Mouse (Mus musculus): ENCODE measurements around the gene Il16. TPM values are rescaled to one million over a fixed set of nuclear protein-coding genes. Genes with fewer than 3 reads are reported as not detected.

Gene Il16
- 0.93 and 1.3 TPM in 2 replicates for polyA plus RNA-seq (2015; fragmentation: Nextera tagmentation; extraction: Ambion mirVana)

DNA sequence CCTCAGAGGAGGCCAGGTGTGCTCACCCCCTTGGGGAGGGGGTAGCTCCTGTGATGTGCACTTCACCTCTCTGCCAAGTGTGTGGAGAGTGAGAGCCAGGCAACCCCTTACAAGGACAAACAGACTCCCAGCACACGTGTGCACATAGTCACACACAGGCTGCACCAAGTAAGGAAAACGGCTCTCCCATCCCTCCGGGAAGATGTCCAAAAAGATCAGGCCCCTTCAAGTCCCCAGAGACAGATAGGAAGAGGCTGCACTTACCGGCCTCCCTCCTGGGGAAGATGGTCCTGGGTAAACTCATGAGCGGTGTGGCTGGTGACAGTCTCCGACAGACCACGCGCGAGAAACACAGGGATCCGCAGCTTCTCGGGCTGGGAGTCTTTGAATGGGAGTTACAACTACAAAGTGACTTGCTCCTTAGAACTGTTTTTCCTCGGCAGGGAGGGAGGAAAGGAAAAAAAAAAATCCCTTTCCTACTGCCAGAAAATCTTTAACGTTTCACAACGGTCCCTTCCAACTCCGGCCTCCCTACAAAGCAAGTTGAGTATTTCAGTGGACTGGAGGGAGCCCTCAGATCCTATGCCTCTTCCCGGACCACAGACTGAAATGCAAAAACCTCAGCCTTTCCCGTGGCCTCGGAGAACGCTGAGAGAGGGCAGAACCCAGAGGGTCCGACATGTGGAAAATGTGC lies at the start of gene Il16:
Gene Il16, minus strand, starts transcription at position 314 of the 694 bp plus-strand sequence.
- no peak within 1 kb of the TSS for H3K4me3 ChIP-seq
- no peaks in the 10 kb centered on the region for H3K27me3 ChIP-seq (replicated peaks)
- H3K4me2 ChIP-seq = peak within 1 kb of the TSS; percentile 4; the same call in 1 of the 2 replicates
- peak; percentile 28; the same call in 1 of the 2 replicates for ATAC-seq (replicated peaks)
- 42% methylated on average over 20 of the region's 20 CpGs for WGBS
- H3K27ac ChIP-seq = no peak within 1 kb of the TSS
- H3K36me3 ChIP-seq (replicated peaks) = no peaks in the 10 kb centered on the region
- H3K9ac ChIP-seq = no peak within 1 kb of the TSS
- H3K4me1 ChIP-seq = peaks cover 7% of the 10 kb centered on the region; the same call in 1 of the 2 replicates
- H3K9me3 ChIP-seq = no peaks in the 10 kb centered on the region

DNA sequence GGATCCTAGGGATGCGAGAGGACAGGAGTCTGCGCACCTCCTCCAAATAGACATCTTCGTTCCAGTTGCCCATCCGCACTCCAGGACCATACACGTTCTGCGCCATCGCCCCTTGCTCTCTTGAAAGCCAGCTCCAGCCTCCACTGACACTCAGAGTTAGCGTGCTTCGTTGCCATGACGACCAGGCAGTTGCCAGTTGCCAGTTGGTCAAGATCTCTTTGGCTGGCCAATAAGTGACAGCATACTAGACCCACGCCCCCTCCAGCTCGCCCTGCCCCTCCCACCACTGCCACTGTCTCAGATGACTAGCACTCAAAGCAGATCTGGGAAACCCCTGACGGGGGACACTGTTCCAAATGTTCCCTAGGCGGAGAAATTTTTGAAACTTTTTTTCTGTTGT lies 49.2 kb upstream of the Il16 start, which contains the start of gene Cfap161:
Gene Cfap161, minus strand, starts transcription at position 176 of the 400 bp plus-strand sequence.
- peak within 1 kb of the TSS; percentile 43 for H3K4me2 ChIP-seq
- 0 out of 2 replicates have a peak within 1 kb of the TSS, but pooled peaks have one; percentile 11 for H3K4me3 ChIP-seq
- H3K27me3 ChIP-seq (replicated peaks) = no peaks in the 10 kb centered on the region
- H3K36me3 ChIP-seq (replicated peaks) = no peaks in the 10 kb centered on the region
- peak; percentile 95 for ATAC-seq (replicated peaks)
- peaks cover 6% of the 10 kb centered on the region; the same call in 1 of the 2 replicates for H3K4me1 ChIP-seq
- WGBS = 3% methylated on average over 14 of the region's 14 CpGs
- no peak within 1 kb of the TSS for H3K27ac ChIP-seq
- peak within 1 kb of the TSS; percentile 13; the same call in 1 of the 2 replicates for H3K9ac ChIP-seq
- H3K9me3 ChIP-seq = no peaks in the 10 kb centered on the region

DNA sequence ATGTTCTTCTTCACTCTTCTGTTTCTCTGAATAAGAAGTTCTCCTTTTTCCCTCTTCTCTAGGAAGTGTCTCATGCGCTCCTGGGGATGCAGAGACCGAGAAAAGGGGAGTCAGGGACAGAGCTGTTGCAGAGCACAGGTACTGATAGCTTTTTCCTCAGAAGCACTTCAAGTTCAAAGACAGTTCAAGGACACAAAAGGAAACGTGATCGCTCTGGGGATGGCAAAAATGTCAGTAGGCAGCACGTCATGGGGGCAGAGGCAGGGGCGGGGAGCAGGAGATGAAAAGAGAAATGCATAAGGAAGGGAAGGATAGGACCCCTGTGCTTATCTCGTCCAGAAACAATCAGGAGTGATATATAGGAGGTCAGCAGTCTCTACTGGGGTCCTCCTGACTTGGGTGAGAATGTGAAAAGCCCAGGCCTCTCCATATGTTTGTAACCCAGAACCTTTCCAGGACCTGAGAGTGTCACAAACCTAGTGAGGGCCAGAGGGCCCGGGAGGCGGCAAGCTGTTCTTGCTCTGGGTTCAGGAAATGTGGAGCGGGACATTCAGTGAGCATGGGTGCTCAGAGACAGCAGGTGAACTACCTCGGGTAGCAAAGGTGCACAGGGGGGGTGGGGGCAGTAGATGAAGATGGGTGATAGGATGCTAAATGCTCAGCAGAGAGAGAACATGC lies 48.6 kb upstream of the Il16 start:
- Histone ChIP-seq H3K27me3 (replicated peaks) (no peaks in the 10 kb centered on the region), H3K4me3 (0 out of 2 replicates have a peak overlapping the region, but pooled peaks have one; percentile 11), H3K9ac (peak overlapping the region; percentile 13; the same call in 1 of the 2 replicates), H3K9me3 (no peaks in the 10 kb centered on the region), H3K4me1 (peaks cover 6% of the 10 kb centered on the region; the same call in 1 of the 2 replicates), H3K36me3 (replicated peaks) (no peaks in the 10 kb centered on the region), H3K4me2 (peak overlapping the region; percentile 43), H3K27ac (no peak overlapping the region)
- WGBS = 42% methylated on average over 11 of the region's 11 CpGs
- peak; percentile 31 for ATAC-seq (replicated peaks)

DNA sequence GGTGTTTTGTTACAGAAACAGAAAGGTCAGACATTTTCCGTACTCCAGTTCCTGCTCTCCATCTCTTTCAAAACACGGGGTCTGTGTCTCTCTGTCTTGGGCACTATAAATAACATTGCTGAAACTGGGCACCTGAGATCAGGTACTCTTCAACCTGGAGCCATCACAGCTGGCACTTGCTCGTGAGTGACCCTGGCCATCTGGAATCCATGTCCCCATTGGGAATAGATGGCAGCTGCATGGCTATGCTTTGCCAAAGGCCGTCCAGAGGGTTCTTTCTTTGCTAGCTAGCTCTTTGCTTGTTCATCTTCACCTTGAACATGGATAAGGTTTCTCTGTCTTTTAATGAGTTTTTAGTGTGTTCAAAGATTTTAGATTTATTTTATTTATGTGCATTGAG lies 35.4 kb upstream of the Il16 start:
- H3K9ac ChIP-seq = no peak overlapping the region
- H3K4me2 ChIP-seq = no peak overlapping the region
- H3K27me3 ChIP-seq (replicated peaks) = no peaks in the 10 kb centered on the region
- no peaks in the 10 kb centered on the region for H3K36me3 ChIP-seq (replicated peaks)
- no peak for ATAC-seq (replicated peaks)
- no peaks in the 10 kb centered on the region for H3K4me1 ChIP-seq
- no peak overlapping the region for H3K4me3 ChIP-seq
- H3K9me3 ChIP-seq = no peaks in the 10 kb centered on the region
- no peak overlapping the region for H3K27ac ChIP-seq
- 87% methylated on average over 4 of the region's 4 CpGs for WGBS

DNA sequence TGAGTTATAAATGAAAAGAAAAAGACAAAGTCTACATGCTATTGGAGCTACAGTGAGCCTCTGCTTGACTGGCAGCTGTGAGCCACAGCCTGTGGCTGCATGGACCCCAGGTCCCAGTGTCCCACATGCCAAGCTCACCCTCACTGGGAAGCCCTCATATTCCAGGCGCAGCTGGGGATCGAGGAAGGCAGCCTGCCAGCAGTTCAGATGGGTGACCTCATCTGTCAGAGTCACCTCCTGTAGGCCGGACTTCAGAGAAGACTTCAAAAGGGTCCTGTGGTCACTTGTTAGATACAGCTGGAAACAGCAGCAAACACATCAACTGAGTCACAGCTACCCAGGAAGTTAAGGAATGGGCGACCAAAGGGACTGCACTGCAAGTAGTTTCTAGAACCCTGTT lies 34.5 kb upstream of the Il16 start:
- no peak overlapping the region for H3K27ac ChIP-seq
- no peak overlapping the region for H3K4me2 ChIP-seq
- no peak for ATAC-seq (replicated peaks)
- no peak overlapping the region for H3K4me3 ChIP-seq
- 84% methylated on average over 4 of the region's 4 CpGs for WGBS
- H3K36me3 ChIP-seq (replicated peaks) = no peaks in the 10 kb centered on the region
- no peaks in the 10 kb centered on the region for H3K9me3 ChIP-seq
- H3K9ac ChIP-seq = no peak overlapping the region
- no peaks in the 10 kb centered on the region for H3K27me3 ChIP-seq (replicated peaks)
- H3K4me1 ChIP-seq = no peaks in the 10 kb centered on the region

DNA sequence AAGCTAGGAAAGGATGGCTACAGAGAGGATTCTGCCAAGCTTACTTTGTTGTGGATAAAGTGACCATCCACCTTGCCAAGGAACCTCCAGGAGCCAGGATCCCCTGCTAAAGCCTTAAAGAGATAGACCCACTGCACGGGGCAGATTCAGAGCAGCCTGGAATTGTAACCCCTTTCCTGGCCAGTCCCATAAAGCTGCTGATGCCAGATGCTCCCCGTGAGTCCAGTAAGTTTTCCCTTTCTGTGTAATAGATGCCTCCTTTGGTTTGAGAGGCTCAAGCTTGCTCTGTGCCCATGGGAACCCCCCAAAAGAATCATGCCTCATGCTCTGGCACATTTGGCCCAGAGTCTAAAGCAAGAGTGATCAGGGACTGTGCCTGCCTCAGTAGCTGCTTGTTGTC lies 33.5 kb upstream of the Il16 start:
- Histone ChIP-seq H3K9ac (no peak overlapping the region), H3K27ac (no peak overlapping the region), H3K4me3 (no peak overlapping the region), H3K27me3 (replicated peaks) (no peaks in the 10 kb centered on the region), H3K9me3 (no peaks in the 10 kb centered on the region), H3K4me2 (no peak overlapping the region), H3K4me1 (no peaks in the 10 kb centered on the region), H3K36me3 (replicated peaks) (no peaks in the 10 kb centered on the region)
- 84% methylated on average over 2 of the region's 2 CpGs for WGBS
- no peak for ATAC-seq (replicated peaks)

DNA sequence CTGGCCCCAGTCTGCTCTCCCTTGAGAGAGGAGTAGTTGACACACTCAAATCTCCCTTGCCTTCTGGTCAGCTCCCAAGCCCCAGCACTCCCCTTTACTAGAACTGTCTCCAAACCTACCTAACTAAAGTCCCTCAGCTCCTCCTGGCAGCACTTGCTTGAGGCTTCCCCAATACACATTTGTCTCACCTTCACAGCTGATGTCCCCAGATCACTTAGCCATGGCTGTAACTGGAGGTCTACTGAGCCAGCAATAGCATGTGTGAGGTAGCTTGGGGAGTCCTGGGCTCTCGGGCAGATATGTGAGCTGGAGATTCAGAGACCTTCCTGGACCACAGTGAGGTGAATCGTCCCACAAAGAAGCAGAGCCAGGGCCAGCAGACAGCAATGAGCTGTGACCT lies 33.0 kb upstream of the Il16 start:
- Histone ChIP-seq H3K27ac (no peak overlapping the region), H3K4me2 (no peak overlapping the region), H3K4me1 (no peaks in the 10 kb centered on the region), H3K9me3 (no peaks in the 10 kb centered on the region), H3K4me3 (no peak overlapping the region), H3K27me3 (replicated peaks) (no peaks in the 10 kb centered on the region), H3K9ac (no peak overlapping the region), H3K36me3 (replicated peaks) (no peaks in the 10 kb centered on the region)
- no peak for ATAC-seq (replicated peaks)
- 85% methylated on average over 2 of the region's 2 CpGs for WGBS

DNA sequence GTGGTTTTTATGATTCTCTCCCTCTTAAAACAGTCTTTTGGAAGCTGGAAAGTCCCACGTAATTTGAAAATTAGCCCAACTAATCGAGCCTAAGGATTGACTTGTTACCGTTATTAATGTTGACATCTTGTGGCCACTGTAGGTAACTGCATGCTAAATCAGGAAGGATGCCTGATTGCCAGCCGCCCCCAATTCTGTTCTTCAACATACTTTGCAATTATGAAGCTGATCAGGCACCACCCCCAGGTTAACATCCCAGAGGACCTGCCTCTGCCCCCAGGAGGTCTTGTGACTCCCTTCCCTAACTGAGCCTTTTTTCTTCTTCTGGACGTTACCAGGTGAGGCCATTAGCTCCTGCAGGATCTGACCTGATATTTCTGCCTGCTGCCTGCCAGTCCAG lies 29.2 kb upstream of the Il16 start:
- Histone ChIP-seq H3K9ac (no peak overlapping the region), H3K27me3 (replicated peaks) (no peaks in the 10 kb centered on the region), H3K4me2 (no peak overlapping the region), H3K4me1 (no peaks in the 10 kb centered on the region), H3K27ac (no peak overlapping the region), H3K4me3 (no peak overlapping the region), H3K9me3 (no peaks in the 10 kb centered on the region), H3K36me3 (replicated peaks) (no peaks in the 10 kb centered on the region)
- ATAC-seq (replicated peaks) = no peak
- WGBS = 27% methylated on average over 5 of the region's 5 CpGs

DNA sequence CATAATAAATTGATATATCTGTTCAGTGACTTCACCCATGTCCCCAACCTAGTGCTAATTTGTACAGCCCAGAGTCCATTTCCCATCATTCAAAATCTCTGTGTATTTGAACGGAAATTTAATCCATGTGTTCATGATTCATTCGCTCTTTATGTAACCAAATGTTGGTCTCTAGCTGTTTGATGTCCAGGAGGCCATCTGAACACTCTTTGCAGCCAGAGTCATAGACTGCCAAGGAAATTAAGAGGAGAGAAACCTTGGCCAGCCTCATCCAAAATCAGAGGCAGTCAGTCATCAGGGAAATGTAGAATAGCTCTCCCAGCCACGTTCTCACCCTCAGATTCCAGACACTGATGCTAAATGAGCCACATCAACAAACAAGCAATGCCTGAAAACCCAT lies 18.1 kb upstream of the Il16 start:
- Histone ChIP-seq H3K4me1 (no peaks in the 10 kb centered on the region), H3K4me2 (no peak overlapping the region), H3K9me3 (no peaks in the 10 kb centered on the region), H3K4me3 (no peak overlapping the region), H3K27ac (no peak overlapping the region), H3K9ac (no peak overlapping the region), H3K36me3 (replicated peaks) (no peaks in the 10 kb centered on the region), H3K27me3 (replicated peaks) (no peaks in the 10 kb centered on the region)
- no peak for ATAC-seq (replicated peaks)
- WGBS = 81% methylated on average over 3 of the region's 3 CpGs

DNA sequence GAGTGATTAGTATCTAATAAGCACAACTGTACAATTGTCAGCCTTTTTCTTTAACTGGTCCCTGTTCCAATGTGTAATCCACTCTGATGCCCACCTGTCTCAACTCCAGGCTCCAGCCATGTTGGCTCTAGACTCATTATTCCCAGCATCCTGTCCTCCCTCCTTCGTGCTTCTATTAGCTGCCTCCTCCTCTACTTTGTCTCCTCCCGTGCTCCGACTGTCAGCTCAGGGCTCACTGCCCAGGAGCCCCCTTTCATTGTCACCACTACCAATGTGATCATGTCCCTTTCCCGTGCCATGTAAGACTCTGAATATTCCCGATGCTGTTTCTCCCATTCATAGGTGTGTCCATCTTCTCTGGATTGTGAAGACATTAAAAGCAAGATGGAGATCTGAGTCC lies 16.8 kb upstream of the Il16 start:
- no peak overlapping the region for H3K9ac ChIP-seq
- WGBS = 86% methylated on average over 5 of the region's 5 CpGs
- H3K4me3 ChIP-seq = no peak overlapping the region
- no peak overlapping the region for H3K27ac ChIP-seq
- no peaks in the 10 kb centered on the region for H3K4me1 ChIP-seq
- no peak overlapping the region for H3K4me2 ChIP-seq
- no peaks in the 10 kb centered on the region for H3K9me3 ChIP-seq
- no peak for ATAC-seq (replicated peaks)
- no peaks in the 10 kb centered on the region for H3K27me3 ChIP-seq (replicated peaks)
- no peaks in the 10 kb centered on the region for H3K36me3 ChIP-seq (replicated peaks)

DNA sequence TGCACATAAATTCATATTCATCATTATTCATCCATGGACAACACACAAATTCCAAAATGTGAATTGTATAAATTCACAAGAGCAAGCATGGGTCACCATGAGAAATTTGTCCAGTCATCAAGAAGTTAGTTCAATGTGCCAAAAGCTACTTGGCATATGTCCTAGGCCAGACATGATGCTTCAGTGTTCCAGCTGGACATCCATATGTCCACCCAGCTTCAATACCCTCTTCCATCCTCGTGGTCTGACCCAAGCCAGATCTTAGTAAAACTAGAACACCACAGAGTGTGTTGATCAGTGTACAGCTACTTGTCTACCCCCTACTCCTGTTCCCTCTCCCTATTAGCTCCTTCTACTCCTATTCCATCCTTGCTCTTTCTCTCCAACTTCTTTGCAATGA lies 5.5 kb upstream of the Il16 start:
- no peak overlapping the region for H3K9ac ChIP-seq
- no peak overlapping the region for H3K4me3 ChIP-seq
- H3K36me3 ChIP-seq (replicated peaks) = no peaks in the 10 kb centered on the region
- no peak overlapping the region for H3K4me2 ChIP-seq
- no peaks in the 10 kb centered on the region for H3K9me3 ChIP-seq
- WGBS = 63% methylated on average over 1 of the region's 1 CpGs
- ATAC-seq (replicated peaks) = no peak
- no peaks in the 10 kb centered on the region for H3K27me3 ChIP-seq (replicated peaks)
- no peak overlapping the region for H3K27ac ChIP-seq
- H3K4me1 ChIP-seq = no peaks in the 10 kb centered on the region; the same call in 1 of the 2 replicates

DNA sequence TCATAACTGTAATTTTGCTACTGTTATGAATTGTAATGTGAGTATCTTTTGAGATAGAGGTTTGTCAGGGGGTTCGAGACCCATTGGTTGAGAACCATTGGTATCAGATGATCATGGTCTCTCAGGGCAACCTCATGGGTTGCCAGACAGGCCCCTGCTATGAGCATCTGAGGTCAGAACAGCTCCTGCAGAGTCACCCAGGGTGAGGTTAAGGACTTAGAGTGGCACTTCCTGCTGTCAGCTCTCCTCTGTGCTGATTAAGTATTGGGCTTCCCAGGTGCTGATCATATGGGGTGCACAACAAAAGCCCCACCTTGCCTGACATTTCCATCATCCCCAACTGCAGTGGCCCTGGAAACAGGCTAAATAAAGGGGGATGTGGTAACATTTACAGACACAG lies 2.9 kb upstream of the Il16 start:
- H3K36me3 ChIP-seq (replicated peaks) = no peaks in the 10 kb centered on the region
- H3K9me3 ChIP-seq = no peaks in the 10 kb centered on the region
- H3K27ac ChIP-seq = no peak overlapping the region
- ATAC-seq (replicated peaks) = no peak
- WGBS = 86% methylated on average over 1 of the region's 1 CpGs
- peaks cover 7% of the 10 kb centered on the region; the same call in 1 of the 2 replicates for H3K4me1 ChIP-seq
- H3K4me3 ChIP-seq = no peak overlapping the region
- no peak overlapping the region for H3K9ac ChIP-seq
- H3K4me2 ChIP-seq = no peak overlapping the region
- no peaks in the 10 kb centered on the region for H3K27me3 ChIP-seq (replicated peaks)

Data from midbrain, embryonic 15.5 days (tissue).